Mouse (Mus musculus): ENCODE measurements around the gene Cdk4.
A peak's percentile ranks its signal among the peaks of the same experiment; 100 is the strongest.
"Not testable (repeated sequence)": the region's sequence is repeated elsewhere in the genome, so short reads cannot be mapped to it uniquely, and the experiment has no call there.

Cdk4 gene

DNA sequence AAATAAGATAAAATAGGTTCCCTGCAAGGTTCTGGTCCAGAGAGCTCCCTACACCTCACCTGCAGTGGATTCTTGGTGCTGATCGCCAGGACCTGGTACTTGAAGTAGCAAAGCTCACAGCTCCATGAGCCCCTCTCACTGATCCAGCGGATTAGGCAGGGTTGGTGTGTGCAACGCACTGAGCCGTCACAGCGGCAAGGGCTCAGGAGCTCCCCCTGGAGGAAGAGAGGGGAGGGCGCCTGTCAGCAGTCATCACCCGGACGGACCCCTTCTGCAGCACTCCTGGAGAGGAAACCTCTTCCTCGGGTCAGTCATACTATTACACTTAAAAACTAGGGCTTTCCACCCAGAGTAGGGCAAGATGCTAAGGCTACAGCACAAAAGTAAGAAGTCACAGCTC is 5.2 kb upstream of the Cdk4 start:
- peak; percentile 73 for DNase-seq (ENCODE audit: low spot score)

DNA sequence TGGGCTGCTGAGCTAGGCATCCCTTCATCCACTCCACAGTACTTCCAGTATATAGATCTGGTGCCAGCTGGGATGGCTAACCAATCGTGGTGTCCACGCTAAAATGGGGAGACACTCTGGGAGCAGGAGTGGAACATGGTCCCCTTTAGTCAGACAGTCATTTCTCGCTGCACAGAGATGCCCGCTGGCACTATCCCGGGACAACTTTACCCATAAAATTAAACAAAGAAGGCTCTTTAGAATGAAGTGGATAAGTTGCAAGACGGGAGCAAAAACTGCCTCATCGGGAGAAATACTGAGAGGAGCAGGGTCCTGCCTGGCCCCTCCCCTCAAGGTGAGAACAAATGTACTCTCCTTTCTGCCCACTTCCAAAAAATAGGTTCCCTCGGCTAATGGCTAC is 4.6 kb upstream of the Cdk4 start:
- DNase-seq (ENCODE audit: low spot score), result no peak

DNA sequence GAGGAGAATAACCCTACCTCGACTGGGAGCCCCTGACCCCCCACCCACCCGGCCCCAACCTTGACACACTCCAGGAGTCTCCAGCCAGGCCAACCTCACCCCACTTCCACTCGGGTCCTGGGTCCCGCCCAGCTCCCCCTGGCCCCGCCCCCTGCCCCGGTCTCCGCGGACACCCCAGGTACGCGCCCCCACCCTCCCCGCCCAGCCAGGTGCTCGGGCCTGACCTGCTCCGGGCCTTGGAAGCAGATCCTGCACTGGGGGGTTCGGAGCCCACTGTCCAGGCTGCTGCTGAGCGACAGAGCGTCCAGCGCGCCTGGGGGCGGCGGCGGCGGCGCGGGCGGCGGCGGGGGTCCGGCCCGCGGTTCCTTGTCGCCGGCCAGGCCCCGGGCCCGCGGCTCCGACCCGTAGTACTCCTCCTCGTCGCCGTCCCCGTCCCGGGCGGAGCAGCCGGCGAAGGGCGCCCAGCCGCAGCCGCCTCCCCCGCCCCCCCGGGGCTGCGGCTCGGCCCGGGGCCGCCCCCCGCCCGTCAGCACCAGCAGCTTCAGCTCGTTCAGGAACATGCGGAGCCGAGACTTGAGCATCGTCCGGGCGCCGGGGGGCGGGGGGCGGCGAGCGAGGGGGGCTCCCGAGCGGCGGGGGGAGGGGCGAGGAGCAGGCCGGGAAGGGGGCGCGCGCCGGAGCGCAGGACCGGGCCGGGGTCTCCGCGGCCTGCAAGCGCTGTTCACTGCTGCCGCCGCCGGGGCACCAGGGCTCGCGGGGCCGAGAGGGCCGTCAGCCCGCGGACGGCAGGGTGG is 4.0 kb upstream of the Cdk4 start:
- peak; percentile 47 for DNase-seq (ENCODE audit: low spot score)

DNA sequence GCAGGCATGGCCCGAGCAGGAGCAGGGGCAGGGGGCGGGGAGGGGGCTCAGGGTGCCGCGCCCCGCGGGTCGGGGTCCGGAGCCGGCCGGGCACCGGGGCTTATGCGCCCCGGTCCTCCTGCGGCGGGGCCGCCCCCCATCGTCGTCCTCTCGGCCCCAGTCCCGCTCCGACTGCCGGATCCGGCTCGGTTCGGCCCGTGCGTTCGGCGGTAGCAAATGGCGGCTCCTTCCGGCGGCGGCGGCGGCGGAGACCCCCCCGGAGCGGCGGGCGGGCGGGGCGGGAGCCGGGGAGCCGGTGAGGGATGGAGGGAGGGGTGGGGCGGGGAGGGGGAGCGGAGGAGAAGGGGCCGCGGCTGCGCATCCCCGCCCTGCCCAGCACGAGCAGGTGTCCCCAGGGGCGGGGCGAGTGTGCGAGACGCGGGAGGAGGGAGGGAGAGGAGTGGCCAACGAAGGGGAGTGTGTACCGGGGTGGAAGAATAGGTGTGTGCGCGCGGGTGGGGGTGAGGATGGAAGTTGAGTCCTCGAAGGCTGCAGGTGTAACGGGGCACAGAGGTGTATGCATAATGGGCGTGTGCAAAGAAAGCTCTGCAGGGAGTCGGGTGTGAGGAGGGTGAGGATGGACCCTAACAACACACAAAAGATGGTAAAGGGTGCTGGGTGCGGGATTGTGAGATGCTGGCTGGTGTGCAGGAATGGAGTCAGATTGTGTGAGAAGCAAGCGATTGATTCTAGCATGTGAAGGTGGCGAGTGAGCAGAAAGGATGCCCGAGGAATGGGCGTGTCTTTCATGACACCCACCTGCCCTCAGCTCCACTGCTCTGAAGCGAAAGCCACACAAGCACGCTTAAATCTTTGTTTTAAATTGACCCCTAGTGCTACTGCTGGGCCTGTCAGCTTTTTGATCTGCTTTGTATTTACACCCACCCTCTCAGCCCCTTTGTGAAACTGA is 3.1 kb upstream of the Cdk4 start, which contains the start of gene March9:
March9 (minus strand) TSS at position 217 of the 949 bp plus-strand sequence.
- DNase-seq (ENCODE audit: low spot score), result peak; percentile 85

DNA sequence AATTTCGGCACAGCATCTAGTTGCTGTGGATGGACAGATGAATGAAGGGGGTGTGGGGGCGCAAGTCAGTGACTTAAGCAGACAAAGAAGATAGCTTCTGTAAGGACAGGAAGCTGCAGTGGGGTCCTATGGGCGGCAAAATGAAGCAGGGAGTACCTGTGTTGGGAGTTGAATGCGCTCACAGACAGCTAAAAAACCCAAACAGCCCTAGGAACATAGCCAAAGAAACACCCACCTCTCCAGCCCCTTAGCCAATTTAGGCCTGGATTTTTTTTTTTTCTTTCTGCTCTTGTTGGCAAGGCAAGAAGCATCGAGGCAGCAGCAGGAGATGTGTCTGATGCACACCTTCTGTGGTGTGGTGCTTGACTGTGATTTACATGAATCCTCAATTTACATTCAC is 2.2 kb upstream of the Cdk4 start:
- DNase-seq (ENCODE audit: low spot score), result no peak

DNA sequence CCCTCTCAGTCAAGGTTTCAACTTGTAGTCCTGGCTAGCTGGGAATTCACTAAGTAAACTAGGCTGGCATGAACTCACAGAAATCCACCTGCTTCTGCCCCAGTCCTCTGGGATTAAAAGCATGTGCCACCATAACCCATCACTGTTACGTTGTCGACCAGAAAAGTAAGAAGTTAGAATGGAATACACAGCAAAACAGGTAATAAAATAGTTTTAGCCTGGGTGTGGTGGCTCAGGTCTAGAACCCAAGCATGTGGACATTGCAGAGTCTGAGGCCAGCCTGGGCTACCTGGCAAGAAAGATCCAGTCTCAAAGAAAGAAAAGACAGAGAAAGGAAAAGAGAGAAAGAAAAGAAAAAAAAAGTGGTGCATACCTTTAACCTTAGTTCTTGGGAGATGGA is 1.8 kb upstream of the Cdk4 start:
- no peak for DNase-seq (ENCODE audit: low spot score)

DNA sequence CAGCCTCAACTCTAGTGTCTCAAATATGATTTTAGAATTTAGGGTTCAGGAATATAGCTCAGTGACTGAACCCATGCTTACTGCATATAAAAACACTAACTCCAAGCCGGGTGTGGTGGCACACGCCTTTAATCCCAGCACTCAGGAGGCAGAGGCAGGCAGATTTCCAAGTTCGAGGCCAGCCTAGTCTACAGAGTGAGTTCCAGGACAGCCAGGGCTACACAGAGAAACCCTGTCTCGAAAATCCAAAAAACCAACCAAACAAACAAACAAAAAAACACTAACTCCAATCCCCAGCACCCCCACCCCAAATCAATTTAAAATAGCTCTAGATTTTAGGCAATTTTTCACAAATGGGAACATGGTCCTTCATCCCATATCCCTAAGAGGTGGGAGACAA is 1.2 kb upstream of the Cdk4 start:
- DNase-seq (ENCODE audit: low spot score), result not testable (repeated sequence)

DNA sequence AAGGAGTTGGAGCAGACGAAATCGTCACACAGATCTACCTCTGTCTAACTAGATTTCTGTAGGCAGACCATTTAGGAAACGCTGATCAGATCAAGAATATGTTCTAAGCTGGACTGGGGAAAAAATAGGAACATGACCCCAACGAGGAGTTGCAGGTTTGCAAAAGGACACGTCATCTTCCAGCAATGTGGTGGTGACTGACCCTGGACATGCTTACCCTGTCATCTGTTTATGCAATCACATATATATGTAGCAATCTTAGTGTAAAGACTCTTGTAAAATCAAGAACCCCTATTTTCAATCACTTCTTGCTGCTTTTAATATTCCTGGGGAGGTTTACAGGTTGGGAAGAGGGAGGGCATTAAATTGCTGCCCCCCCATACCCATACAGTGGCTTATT is 831 bp upstream of the Cdk4 start:
- DNase-seq (ENCODE audit: low spot score), result no peak

DNA sequence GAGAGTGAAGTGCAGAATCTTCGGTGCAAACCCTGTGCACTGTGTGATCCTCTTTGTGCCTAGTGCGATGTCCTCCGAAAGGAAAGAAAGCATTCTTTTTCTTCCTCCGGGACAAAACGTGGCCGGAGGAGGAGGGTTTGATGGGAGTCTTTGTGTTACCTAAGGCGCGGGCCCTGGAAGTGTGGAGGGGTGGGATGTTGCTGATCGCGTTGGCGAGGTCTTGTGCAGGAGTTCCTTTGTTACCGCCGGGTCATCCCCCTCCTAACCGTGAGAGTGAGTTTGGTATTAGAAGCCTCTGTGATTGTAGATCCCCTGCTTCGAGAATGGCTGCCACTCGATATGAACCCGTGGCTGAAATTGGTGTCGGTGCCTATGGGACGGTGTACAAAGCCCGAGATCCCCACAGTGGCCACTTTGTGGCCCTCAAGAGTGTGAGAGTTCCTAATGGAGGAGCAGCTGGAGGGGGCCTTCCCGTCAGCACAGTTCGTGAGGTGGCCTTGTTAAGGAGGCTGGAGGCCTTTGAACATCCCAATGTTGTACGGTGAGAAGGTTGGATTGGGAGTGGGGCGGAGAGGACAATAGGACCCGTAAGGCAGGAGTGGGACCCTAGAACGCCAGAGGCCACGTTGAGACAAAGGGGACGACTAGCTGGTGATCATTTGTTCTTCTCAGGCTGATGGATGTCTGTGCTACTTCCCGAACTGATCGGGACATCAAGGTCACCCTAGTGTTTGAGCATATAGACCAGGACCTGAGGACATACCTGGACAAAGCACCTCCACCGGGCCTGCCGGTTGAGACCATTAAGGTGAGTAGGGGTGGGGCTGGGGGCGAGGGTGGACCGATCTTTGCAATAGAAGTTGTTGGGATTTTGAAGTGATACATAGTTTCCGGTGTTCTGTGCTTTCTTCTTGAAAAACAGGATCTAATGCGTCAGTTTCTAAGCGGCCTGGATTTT is 858 bp downstream of the Cdk4 start:
- DNase-seq (ENCODE audit: low spot score), result peak; percentile 42

DNA sequence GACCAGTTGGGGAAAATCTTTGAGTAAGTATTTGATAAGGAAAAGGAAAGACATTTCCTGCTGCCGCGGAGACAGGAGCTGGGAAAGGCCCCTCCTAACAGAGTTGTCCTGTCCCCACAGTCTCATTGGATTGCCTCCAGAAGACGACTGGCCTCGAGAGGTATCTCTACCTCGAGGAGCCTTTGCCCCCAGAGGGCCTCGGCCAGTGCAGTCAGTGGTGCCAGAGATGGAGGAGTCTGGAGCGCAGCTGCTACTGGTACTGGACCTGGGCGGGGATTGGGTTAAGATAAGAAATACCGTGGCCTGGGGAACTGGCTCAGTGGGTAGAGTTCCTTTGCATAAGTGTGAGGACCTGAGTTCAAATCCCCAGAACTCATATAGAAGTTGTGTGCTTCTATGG is 2.6 kb downstream of the Cdk4 start:
- DNase-seq (ENCODE audit: low spot score), result no peak

DNA sequence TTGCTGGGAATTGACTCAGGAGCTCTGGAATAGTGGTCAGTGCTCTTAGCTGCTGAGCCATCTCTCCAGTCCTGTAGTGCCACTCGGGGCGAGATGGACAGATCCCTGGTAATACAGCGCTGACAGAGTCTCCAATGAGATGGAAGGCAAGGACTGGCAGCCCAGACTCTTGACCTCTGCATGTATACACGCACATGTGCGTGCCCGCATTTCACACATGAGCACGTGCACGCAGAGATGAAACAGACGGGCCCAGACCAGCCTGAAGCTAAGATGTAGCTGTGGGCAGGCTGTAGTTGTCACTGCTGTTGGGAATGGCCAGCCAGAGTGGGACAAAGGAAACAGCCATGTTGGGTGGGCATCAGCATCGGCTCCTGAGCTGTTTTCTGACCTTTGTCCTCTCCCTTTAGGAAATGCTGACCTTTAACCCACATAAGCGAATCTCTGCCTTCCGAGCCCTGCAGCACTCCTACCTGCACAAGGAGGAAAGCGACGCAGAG is 3.2 kb downstream of the Cdk4 start:
- peak; percentile 76 for DNase-seq (ENCODE audit: low spot score)

DNA sequence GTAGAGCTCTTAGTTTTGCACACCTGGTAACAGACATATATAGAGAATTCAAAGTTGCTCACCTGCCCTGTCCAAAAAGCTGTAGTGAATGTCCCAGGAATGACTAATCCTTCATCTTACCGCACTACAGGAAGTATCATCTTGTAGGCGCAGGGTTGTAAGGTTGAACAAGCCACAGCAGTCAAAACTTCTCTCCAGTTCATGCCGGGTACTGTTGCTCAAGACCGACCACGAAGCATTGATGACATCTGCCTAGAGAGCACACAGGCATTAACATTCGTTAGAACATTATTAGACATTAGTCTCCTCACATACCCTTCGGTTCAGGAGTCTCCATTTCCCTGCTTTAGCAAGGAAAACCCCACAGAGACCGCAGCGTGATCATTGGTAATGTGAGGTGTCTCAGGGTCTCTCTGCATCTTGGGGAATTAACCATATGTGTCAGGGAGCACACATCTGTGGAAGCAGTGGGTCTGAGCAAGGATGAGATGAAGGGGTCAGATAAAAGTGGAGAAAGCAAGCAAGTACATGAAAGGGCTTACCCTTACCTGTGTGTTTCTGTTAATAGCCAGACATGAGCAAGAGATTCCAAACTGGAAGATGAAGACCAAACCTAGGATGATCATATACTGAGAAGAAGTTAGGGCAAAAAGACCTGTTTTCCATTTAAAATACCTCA is 5.2 kb downstream of the Cdk4 start:
- DNase-seq (ENCODE audit: low spot score), result no peak

DNA sequence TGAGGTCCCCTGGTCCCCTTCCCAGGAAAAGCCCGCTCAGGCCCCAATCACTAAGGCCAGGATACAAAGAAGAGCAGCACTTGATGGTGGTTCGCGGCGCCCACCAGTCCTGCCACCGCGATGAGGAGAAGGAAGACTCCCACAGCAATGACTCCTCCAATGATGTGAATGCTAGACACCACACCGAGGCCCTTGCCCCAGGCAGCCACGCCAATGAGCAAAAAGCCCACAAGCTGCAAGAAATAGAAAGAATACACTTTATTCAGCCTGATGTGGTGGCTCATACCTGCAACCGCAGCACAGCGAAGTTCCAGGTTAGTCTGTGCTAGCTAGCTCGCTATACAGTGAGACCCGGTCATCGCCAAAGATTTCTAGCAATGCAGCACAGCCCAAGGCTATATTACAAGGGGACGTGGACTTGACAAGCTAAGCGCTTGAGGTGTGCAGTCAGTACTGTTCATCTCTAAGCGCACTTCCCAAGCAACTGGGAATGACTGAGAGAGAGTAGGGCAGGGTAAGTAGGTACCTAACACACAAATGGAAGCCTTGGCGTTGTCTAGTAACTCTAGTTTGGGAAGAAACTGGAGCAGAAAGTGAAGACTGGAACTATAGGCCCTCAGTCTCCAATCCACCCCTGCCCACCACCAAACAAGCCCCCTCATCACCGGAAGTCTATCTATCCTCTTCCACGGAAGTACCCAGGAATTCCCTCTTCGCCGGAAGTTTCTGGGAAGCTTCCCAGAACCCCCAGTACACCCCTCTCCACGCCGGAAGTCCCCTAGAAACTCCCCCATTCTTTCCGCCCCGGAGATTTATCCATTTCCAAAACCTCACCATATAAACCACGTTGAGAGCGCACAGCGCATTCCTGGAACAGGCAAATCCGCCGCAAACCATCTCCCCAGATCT is 6.2 kb downstream of the Cdk4 start:
- no peak for DNase-seq (ENCODE audit: low spot score)

DNA sequence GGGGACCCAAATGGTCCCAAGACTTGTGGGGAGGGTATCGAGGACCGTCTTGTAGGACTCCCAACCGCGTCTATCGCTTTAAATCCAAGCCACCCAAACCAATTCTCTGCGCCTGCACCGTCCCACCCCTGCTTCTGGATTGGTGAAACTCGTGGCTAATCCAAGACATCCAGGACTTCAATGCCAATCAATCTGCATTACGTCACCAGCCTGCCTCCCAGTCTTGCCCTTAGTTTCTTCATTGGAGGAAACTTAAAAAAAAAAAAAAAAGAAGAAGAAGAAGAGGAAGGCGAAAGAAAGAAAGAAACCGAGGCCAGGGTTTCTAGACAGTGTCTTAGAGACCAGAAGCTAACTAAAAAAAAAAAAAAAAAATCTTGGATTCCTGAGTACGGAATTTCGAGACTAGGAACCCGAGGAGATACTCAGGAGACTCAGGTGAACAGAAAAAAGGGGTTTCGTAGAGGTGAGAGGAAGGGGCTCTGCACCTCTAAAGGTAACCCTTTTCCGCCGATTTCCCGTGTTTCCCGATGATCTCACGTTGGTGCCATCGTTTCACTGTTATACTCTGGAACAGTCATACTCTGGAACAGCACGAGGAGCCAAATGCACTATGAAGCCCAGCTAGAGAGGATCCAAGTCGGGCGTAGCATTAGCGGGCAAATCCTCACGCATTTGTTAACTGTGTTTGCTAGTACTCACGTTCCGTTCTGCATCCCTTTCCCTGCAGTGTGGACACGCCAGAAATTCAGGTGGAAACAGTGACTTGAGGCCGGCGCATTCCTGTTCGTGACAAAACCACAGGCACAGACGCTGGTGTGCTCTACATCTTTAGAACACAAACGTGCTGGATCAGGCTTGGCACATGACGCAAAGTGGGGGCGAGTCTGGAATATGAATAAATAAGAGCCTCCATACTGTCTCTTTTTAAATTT is 7.1 kb downstream of the Cdk4 start, which contains the start of gene Tspan31:
Tspan31 (minus strand) TSS at position 75 of the 932 bp plus-strand sequence.
- peak; percentile 96 for DNase-seq (ENCODE audit: low spot score)

DNA sequence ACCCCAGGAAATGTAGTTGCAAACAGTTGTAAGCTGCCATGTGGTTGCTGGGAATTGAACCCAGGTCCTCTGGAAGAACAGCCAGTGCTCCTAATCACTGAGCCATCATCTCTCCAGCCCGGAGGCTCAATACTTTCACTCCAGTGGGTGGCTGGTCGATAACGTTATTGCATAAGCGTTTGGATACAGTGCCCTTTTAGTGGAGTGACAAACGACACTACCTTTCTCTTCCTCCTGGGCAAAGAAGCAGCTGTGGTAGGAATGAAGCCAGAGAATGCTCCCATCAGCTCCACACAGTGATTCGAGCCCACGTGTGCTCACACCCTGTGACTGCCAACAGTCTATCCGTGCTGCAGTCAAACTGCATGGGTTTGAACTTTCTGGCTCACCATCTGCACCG is 7.9 kb downstream of the Cdk4 start:
- no peak for DNase-seq (ENCODE audit: low spot score)

DNA sequence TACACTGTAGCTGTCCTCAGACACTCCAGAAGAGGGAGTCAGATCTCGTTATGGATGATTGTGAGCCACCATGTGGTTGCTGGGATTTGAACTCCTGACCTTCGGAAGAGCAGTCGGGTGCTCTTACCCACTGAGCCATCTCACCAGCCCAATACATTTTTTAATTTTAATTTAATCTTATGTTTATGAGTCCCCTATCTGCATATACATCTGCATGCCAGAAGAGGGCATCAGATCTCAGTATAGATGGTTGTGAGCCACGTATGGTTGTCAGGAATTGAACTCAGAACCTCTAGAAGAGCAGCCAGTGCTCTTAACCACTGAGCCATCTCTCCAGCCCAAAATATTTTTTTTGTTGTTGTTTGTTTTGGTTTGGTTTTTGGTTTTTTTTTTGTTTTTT is 8.9 kb downstream of the Cdk4 start:
- not testable (repeated sequence) for DNase-seq (ENCODE audit: low spot score)

DNA sequence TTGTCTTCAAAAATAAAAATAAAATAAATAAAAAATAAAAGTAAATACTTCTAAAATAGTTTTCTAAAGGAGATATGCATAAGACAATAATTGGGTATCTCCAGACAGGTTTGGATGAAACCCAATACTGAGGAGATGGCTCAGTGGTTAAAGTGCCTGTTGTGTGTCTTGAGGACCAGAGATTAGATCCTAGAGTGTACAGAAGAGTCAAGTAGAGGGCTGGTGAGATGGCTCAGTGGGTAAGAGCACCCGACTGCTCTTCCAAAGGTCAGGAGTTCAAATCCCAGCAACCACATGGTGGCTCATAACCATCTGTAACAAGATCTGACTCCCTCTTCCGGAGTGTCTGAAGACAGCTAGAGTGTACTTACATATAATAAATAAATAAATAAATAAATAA is 9.6 kb downstream of the Cdk4 start:
- not testable (repeated sequence) for DNase-seq (ENCODE audit: low spot score)

DNA sequence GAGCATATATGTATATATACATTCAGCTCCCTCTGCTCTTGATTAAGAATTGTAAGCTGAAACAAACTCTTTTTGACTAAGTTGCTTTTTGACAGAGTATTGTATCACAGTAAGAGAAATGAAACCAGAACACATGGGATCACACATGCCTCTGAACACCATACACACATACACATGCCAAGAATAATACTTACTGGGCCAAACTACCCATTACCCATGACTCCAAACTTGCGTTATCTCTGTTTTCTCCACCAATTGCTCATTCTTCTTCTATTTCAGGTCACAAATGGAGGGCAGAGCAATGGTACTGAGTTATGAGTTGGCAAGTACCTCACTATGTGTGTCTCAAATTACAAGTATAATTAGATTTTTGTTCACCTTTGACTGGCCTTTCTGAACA is 10.6 kb downstream of the Cdk4 start:
- no peak for DNase-seq (ENCODE audit: low spot score)

DNA sequence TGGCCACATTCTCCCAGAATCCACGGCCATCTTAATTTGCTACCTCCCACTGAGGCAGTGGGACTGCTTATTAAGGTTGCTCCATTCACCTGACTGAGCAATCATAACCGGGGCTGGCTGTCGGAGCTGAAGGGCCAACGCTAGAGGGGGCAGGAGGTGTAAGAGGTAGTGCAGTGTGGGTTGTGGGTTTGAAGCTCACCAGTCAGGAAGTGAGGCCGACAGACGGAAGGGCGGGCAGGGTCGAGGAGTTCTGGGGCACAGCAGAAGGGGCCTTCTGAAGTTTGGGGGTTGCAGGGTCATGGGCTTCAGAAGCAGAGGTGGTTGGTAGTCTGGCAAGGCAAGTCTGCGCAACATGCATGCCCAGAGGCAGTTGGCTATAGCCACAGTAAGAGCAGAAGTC is 11.7 kb downstream of the Cdk4 start, which contains the start of gene Agap2:
Agap2 (plus strand) TSS at position 205 of the 400 bp plus-strand sequence.
- no peak for DNase-seq (ENCODE audit: low spot score)

Data from yolk sac, embryonic 10.5 days (tissue).